Mouse (Mus musculus) skeletal muscle tissue, adult 2 months (tissue): ENCODE measurements around the gene Rtn4.

ENCODE experiments used
- DNase-seq: peaks from one replicate; pipeline ENCODE4 v3.0.0-alpha.2; 2012; ENCODE audit warnings: low read depth, low spot score

Gene Rtn4

DNA sequence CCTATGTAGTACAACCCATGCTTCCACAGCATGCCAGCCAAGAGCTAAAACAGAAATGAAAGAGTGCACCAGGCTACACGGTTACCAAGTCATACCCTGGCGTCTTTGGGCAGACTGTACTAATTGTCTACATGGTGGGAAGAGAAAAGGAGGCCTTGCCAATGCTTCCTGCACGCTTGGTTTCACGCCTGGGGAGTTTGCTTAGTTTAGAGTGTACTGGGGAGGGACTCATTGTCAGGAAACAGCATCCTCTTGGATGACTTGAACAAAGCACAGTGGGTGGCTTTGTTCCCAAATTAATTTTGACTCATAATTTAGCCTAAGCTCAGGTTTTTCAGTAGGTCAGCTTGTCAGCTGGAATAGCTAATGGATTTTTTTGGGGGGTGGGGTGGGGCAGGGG is 72.3 kb downstream of the Rtn4 start:
- peak; percentile 36 for DNase-seq

- DNase-seq, result no peak
Observed at GRCm38 (mm10) chr11:29766313-29766982, 73.7 kb downstream of the Rtn4 start.

GRCm38 (mm10) chr11:29768523-29768922 is 75.8 kb downstream of the Rtn4 start:
- no peak for DNase-seq

DNA sequence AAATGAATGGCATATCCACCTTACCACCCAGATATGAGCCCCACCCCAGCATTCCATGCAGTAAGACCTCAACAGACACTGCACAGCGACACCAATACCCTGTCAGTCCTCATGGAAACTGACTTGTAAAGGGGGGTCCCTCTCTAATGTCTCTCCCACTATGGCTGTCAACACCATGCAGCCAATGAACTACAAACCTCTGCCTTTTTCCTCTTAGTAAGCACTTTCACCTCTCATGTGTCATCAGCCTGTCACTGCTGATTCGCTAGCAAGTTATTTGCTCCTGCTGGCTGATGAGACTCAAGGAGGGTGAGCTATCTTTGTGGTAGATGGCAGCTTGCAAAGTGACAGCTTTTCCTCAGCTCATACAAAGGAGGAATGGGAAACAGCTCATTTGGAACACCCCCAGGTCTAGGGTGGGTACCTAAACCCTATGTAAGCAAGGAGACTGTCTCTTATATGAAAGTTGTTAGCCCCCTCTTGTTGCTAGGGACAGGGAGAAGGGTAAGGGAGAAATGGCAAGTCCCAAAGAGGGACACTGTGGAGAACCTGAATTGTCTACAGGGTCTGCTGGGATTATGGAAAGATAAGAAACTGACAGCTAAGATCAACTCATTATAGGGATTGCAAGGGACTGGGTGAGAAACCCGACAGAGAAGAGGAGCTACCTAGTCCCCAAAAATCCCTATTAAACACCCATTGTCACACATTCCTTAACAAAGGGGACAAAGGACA is 78.1 kb downstream of the Rtn4 start:
- no peak for DNase-seq

- DNase-seq, result no peak
Observed at GRCm38 (mm10) chr11:29772279-29772678, 79.5 kb downstream of the Rtn4 start.

DNA sequence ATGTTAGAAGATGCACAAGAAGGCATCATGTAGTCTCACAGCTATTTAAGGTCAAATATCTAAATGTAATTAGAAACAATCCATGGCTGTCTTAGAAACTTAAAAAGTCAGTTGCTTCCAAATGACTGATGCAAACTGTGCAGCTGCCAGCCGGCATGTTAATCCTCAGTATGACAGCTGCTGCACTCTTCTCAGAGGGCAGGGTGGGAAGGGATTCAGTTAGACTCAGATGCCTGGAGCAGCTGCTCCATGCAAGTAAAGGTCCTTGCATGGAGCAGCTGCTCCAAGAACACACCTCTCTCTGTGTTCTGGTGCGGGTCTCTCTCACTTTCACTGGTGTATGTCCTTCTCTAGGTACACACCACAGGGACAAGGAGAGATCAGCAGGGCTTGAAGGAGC is 81.5 kb downstream of the Rtn4 start:
- peak; percentile 47 for DNase-seq

- no peak for DNase-seq
Observed at GRCm38 (mm10) chr11:29774760-29775159, 82.0 kb downstream of the Rtn4 start.

- peak; percentile 97 for DNase-seq
Observed at GRCm38 (mm10) chr11:29777964-29778363, 85.2 kb downstream of the Rtn4 start.

DNA sequence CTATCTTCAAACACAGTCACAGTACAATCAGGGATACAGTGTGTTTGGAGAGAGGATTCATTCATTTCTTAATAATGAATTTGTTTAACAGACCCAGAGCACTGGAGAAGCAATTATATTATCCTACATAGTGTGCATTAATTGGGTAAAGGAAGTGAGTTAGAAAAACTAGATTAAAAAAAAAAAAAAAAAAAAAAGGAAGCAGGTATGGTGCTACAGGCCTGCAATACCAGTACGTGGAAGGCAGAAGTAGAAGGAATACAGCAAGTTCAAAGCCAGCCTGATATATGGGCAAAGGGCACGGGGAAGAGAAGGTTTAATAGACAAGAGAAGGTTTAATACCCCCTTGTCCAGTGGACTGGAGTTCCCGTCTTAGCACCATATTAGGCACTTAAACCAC is 86.2 kb downstream of the Rtn4 start:
- DNase-seq, result no peak

DNA sequence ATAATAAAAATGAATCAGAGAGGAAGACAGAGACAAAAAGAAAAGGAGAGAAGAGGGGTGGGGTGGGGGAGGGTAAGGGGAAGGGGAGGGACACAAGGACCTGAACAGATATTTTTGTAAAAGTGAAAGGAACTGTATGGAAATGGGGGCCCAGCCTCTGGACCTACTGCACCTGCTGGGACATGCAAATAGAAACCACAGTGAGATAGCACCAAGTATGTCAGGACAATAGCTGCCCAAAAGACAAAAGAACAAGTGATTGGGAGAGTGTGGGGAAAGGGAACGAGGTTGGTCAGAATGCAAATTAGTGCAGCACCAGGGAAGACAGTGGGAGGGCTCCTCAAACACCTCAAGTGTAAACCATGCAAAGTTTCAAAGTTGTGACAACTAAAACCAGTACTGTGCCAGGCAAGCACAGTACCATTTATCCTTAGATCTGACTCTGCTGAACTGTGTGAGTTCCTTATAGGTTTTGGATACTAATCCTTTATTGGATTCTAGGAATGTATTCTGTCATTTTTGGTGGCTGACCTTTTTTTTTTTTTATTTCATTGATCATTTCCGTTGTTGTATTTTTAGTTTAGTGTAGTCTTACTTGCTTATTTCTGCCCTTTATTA is 86.8 kb downstream of the Rtn4 start:
- DNase-seq, result no peak

- no peak for DNase-seq
Observed at GRCm38 (mm10) chr11:29786583-29787219, 94.0 kb downstream of the Rtn4 start.

- no peak for DNase-seq
Observed at GRCm38 (mm10) chr11:29787473-29787872, 94.7 kb downstream of the Rtn4 start.

DNA sequence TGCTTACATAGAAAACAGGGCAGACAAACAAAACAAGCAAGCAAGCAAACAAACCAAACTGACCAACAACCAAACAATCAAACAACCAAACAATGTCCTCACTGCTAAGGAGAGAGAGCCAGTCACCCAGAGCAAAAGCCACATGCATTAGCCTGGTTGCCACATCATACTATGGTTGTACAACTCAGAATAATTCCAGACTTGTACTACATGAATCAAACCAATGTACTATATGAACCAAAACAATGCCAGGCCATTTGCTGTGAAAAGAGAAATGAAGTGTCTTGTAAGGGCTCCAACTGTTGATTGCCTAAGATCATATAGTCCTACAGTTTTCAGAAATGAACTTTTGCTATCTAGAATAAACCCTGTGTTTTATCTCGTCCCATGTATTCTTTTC is 95.8 kb downstream of the Rtn4 start:
- no peak for DNase-seq

DNA sequence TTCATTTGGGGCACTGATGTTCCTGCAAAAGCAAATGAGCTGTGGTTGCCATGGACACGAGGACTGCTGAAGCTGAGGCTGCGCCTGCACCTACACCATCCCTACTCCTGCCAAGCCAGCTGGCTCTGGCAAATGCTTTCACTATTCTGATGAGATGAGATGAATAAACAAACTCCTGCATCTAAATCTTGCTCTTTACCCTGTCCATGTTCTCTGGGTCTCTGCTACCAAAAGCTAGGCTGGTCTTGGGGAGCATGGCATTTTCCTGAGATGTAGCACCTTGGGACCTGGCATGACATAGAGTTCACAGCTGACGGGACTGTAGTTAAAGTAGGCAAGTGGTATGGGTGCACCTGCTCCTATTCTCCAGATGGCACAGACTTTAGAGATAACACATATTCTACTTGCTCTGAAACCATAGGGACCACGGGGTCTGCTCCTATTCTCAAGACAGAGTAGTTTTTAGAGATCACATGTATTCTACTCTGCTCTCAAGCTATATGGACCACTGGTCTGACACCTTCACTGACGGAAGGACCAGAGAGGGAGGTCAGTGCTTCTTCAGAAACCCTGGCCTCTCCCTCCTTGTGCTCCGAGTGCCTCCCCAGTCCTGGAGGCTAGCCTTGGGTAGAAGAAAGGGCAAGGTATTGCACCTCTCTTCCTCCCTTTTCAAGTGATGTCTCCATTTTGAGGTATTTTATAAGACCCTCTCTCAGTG is 96.3 kb downstream of the Rtn4 start:
- no peak for DNase-seq

DNA sequence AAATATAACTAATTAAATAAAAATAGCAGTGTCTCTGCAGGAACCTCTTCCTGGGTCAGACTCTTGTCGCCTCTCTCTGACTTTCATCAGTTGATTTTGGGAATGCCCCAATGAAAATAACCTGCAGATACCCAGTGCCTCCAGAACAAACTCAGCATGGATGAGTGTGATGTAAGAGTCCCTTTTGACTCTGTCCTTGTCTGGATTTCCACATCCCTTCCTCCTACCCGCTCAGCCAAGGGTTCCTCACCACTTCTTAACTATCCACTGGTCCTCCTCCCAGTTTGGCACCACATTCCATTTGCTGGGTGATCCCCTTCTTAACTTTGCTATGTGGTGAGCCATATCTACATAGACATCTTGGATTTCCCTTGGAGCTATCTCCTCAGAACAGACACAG is 98.0 kb downstream of the Rtn4 start:
- DNase-seq, result no peak
